Mouse (Mus musculus) liver, postnatal 0 days (tissue): Measurements from ENCODE around the gene Adgrf5.

ENCODE experiments used
- CTCF ChIP-seq: sonication (generic); IDR thresholded peaks from 2 replicates; pipeline ENCODE4 v1.5.1; 2016; ENCODE audit warnings: antibody characterized with exemption, low read depth
- EP300 ChIP-seq: IDR thresholded peaks from 2 replicates; pipeline ENCODE4 v1.6.1; 2016; ENCODE audit warnings: antibody characterized with exemption, low read depth, mild to moderate bottlenecking

DNA sequence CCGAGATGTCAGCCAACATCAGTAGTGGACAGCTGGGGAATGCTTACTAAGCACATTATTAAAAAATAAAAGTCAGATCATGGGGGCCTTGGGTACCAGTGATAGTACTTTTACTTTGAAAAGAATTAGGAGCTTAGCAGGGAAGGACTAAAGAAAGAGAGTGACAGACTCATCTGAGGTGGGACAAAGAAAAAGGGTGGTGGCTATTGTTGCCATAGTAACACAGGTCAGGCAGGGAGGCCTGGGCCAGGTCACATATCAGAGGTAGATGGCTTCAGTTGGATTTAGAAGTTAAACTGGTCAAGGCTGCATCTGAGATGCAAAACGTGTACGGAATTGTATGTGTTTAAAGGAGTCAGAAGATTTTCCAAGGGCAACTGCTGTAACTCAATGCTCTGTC is 38.9 kb downstream of the Adgrf5 start:
- TF ChIP-seq EP300, result no peak
- TF ChIP-seq CTCF, result no peak
